Mouse (Mus musculus): Measurements from ENCODE around the gene Olfr782. TPM values are rescaled to one million over a fixed set of nuclear protein-coding genes. Genes with fewer than 3 reads are reported as not detected.
"Not testable (repeated sequence)": the region's sequence is repeated elsewhere in the genome, so short reads cannot be mapped to it uniquely, and the experiment has no call there.

Olfr782 gene
- total RNA-seq (2021) = not detected
- long read RNA-seq, experiment 1 = 0 reads
- long read RNA-seq, experiment 2 = 0 reads

DNA sequence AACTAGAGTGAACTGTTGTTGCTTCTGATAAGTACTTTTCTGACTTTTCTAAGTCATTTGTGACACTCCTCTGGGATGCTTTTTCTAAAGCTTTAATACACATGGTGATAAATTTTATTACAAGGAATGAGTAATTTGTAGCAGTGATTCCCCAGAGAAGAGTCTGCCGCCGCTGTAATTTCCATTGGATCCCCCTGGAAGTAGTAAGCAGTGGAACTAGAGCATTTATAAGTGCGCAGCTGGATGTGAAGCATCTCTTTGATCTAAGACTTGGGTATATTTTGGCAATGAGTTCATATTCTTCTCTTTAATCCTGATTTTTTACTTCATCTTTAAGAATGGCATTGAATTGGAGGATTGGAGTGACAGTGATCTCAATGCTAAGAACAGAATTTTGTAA, at the start of gene Olfr782:
Gene Olfr782 (plus strand): TSS at position 301 of the 400 bp plus-strand sequence.
- no peak for DNase-seq

DNA sequence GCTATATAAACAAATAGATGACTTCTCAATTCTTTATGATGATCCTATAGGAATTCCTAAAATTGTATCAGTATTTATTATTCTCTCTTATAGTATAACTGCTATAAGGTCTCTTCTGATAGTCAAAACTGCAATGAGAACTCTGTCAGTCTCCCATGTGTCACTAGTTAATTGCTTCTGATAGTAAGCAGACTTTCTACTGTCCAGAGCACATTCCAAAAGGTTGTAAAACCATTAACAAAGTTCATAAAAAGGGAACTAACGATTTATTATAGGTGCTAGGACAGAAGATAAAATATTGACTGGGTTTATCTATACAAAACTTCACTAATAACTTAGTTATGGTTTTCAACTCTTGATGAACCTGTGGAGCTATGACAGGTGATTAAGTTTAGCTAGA, 35.7 kb upstream of the Olfr782 start:
- not testable (repeated sequence) for DNase-seq

DNA sequence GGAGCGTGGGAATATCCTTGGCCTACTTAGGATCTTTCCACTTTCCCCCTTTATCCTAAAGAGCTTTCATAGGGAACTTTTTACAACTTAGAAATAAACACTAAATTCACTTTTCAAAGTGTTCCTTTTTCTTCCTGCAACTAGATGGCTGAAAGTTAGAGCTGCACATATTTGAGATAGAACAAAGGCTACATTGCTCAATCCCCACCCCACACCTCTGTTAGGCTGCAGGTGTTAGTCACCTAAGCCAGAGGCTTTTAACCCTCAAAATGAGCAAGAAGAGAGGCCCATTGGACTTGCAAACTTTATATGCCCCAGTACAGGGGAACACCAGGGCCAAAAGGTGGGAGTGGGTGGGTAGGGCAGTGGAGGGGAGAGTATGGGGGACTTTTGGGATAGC, 35.1 kb upstream of the Olfr782 start:
- not testable (repeated sequence) for DNase-seq

DNA sequence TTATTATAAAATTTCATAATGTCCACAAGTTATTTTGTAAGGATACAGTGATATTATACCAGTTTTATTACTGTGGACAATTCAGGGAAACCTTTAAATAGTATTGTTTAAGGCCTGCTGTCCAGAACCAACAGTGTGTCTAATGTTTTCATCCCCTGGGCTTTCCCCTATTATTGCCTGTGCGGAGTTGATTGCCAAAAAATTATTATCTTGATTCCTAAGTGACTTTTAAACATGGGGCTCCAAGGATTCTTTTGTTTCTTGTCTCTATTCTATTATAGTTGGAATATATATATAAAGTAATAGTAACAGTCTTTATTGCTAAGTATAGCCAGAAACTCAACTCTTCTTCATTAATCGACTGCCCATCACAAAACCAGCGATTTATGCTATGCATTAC, 30.8 kb upstream of the Olfr782 start, which contains the start of gene Olfr780:
Gene Olfr780 (plus strand): TSS at position 301 of the 400 bp plus-strand sequence.
- no peak for DNase-seq

DNA sequence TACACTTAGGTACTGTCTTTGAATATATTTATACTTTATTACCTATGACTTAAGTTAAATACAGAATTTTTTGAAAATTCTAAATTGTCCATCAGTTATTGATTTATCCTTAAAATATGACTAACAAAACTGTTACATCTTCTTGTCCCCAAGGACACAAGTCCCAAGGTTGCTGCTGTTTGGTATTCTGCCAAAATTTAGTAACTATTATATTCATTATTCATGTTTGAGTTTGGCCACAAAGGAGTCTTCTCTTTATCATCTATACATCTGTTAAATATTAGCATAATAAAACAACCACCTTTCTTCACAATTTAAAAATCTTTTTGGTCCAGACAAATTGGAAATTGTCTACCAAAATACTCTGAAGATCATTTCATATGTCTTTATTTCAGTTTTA, 20.1 kb upstream of the Olfr782 start, which contains the start of gene Olfr781:
Gene Olfr781 (plus strand): TSS at position 301 of the 400 bp plus-strand sequence.
- no peak for DNase-seq

DNA sequence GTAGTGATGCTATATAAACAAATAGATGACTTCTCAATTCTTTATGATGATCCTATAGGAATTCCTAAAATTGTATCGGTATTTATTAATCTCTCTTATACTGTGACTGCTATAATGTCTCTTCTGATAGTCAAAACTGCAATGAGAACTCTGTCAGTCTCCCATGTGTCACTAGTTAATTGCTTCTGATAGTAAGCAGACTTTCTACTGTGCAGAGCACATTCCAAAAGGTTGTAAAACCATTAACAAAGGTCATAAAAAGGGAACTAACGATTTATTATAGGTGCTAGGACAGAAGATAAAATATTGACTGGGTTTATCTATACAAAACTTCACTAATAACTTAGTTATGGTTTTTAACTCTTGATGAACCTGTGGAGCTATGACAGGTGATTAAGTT, 3.8 kb downstream of the Olfr782 start:
- DNase-seq = not testable (repeated sequence)

DNA sequence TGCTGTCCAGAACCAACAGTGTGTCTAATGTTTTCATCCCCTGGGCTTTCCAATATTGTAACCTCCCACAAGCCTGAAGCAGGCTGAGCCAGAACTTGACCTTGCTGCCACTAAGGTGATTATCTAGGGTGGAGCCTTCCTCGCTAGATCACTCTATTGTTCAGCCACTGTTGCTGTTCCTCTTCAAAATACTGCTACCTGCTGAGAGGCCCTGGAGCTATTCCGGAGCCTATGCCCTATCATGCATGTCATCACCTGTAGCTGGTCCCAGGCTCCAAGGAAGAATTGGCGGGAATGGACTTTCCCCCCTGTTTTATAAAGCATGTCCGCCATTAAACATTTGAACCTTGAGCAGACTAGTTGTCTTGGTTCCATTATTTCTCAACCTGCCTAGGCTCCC, 7.8 kb downstream of the Olfr782 start:
- not testable (repeated sequence) for DNase-seq

DNA sequence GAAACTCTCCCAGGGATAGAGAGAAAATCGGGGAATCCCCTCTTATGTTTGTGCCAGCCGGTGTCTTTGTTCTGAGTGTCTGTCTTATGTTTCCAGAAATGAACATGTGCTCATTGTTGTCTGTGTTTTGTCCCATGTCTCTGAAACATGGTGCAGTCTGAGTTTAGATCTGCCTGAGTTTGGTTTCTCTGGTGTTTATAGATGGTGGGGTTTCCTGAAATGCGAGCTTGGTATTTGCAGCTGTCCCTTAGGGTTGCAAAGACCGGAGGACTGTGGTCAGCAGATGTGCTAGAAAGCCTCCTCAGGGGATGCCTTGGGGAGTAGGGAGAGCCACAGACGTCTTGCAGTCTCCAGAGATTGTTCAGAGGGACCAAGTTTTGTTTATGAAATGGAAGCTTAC, 8.7 kb downstream of the Olfr782 start:
- DNase-seq = no peak

DNA sequence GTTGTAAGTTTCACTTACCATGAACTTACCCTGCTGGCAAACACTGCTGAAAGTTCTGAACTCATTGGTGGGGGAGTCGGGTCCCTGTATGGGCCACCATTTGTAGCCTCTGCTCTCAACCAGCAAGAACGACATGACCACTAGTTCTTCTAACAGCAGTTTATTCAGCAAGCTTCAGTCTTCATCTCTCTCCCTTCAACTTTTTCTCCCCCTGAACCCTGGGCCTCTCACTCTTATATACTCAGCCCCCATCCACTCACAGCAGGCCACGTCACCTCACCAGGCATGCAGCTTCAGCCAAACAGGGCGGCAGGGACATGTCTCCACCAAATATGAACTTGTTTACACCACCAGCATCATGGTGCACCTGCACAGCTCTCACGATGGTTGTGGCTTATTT, 25.4 kb downstream of the Olfr782 start:
- DNase-seq = not testable (repeated sequence)

DNA sequence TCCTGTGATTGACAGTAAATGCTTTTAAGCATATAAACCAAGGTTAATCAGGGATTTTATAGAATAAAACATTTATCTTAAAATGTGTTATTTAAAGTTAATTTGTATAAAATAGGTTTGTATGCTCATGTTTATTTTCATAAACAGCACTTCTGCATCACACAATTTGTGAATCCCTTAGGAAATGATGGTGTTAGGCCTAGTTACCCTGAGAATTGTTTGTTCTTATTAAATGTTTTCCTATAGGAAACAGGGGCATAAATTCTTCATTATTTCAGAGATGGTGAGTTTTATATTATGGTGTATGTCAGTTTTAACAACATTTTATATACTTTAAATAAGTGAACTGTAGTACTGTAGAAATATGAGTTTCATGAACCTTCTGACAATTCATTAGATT, 35.1 kb downstream of the Olfr782 start, which contains the start of gene Olfr784:
Gene Olfr784 (plus strand): TSS at position 301 of the 400 bp plus-strand sequence.
- no peak for DNase-seq

DNA sequence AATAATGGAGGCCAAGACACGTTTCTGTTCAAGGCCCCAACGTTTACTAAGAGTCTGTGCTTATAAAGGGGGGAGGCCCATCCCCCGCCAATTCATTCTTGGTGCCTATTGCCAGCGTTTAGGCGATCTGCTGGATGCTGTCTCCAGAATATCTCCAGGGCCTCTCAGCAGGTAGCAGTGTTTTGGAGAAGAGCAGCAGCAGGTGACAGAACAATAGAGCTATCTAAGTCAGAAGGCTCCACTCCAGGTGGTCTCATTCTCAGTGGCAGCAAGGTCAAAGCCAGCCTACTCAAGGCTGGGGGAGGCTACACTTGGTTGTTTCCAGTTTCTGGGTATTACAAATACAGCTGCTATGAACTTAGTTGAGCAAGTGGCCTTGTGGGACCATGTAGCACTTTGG, 52.2 kb downstream of the Olfr782 start:
- no peak for DNase-seq

Other genes starting within 250 kb of the Olfr782 start
- gene Olfr768, start 249.5 kb upstream of the Olfr782 start, total RNA-seq (2021) = not detected
- not detected for gene Olfr769, start 231.0 kb upstream of the Olfr782 start, total RNA-seq (2021)
- not detected for gene Olfr770, start 209.9 kb upstream of the Olfr782 start, total RNA-seq (2021)
- gene Olfr771, start 184.1 kb upstream of the Olfr782 start, total RNA-seq (2021) = not detected
- gene Olfr772, start 170.9 kb upstream of the Olfr782 start, total RNA-seq (2021) = not detected
- not detected for gene Olfr773, start 161.4 kb upstream of the Olfr782 start, total RNA-seq (2021)
- gene Olfr774, start 112.6 kb upstream of the Olfr782 start, total RNA-seq (2021) = not detected
- gene Olfr775, start 100.4 kb upstream of the Olfr782 start, total RNA-seq (2021) = not detected
- gene Olfr776, start 89.7 kb upstream of the Olfr782 start, total RNA-seq (2021) = not detected
- gene Olfr777, start 77.4 kb upstream of the Olfr782 start, total RNA-seq (2021) = not detected
- gene Olfr780, start 30.7 kb upstream of the Olfr782 start, total RNA-seq (2021) = not detected
- not detected for gene Olfr781, start 20.0 kb upstream of the Olfr782 start, total RNA-seq (2021)
- gene Olfr784, start 35.2 kb downstream of the Olfr782 start, total RNA-seq (2021) = under 1 TPM in 1 of 2 experiments, not detected in 1; 0.09 TPM
- not detected for gene Olfr785, start 56.6 kb downstream of the Olfr782 start, total RNA-seq (2021)
- gene Olfr786, start 78.5 kb downstream of the Olfr782 start, total RNA-seq (2021) = not detected
- not detected for gene Olfr787, start 113.0 kb downstream of the Olfr782 start, total RNA-seq (2021)
- not detected for gene Olfr788, start 122.1 kb downstream of the Olfr782 start, total RNA-seq (2021)
- not detected for gene Olfr789, start 135.9 kb downstream of the Olfr782 start, total RNA-seq (2021)
- not detected for gene Olfr790, start 149.6 kb downstream of the Olfr782 start, total RNA-seq (2021)
- gene Olfr791, start 172.9 kb downstream of the Olfr782 start, total RNA-seq (2021) = not detected
- gene Olfr792, start 190.3 kb downstream of the Olfr782 start, total RNA-seq (2021) = not detected
- gene Olfr794, start 218.8 kb downstream of the Olfr782 start, total RNA-seq (2021) = not detected

Measured in adrenal gland, postnatal 10 days (tissue).